Mouse (Mus musculus): ENCODE results near the gene Kif26b. TPM values are rescaled to one million over a fixed set of nuclear protein-coding genes. Genes with fewer than 3 reads are reported as not detected.

Gene Kif26b
- total and polyA plus RNA-seq, 3 experiments: 0.04 to 0.16 TPM; not detected in 1

- no peak for ATAC-seq (ENCODE audit: extremely low read depth, insufficient number of reproducible peaks, low FRiP score, poor library complexity, severe bottlenecking)
These were observed 263.8 kb downstream of the Kif26b start for GRCm38 (mm10) chr1:178792726-178793125.

GRCm38 (mm10) chr1:178794866-178795265 is 265.9 kb downstream of the Kif26b start:
- TF ChIP-seq TAL1 (conservative IDR thresholded peaks at IDR 0.05; ENCODE audit: low read depth, low read length) (no peak), CTCF (IDR thresholded peaks at IDR 0.05; ENCODE audit: low read depth, low read length) (no peak), GATA1 (IDR thresholded peaks at IDR 0.05; ENCODE audit: borderline replicate concordance, low read length) (no peak), GATA2 (IDR thresholded peaks at IDR 0.05; ENCODE audit: borderline replicate concordance, low read depth, low read length) (no peak), POLR2AphosphoS5 (IDR thresholded peaks at IDR 0.05; ENCODE audit: insufficient replicate concordance, low read depth, low read length) (no peak)
- DNase-seq (ENCODE audit: low spot score): no peak
- Histone ChIP-seq H3K4me3 (ENCODE audit: low read depth, low read length) (no peak overlapping the region), H3K36me3 (replicated peaks) (no peaks in the 10 kb centered on the region), H3K4me1 (ENCODE audit: insufficient read depth, low read depth, low read length) (no peaks in the 10 kb centered on the region), H3K9me3 (replicated peaks) (0 out of 2 replicates have a peak, but pooled peaks cover 2% of the 10 kb centered on the region), H3K27me3 (ENCODE audit: insufficient read depth, low read length) (peaks cover 17% of the 10 kb centered on the region)
- no peak for ATAC-seq (ENCODE audit: extremely low read depth, insufficient number of reproducible peaks, low FRiP score, poor library complexity, severe bottlenecking)

More at GRCm38 (mm10) chr1:178792726-178793125, 263.8 kb downstream of the Kif26b start:
- Histone ChIP-seq H3K4me3 (ENCODE audit: low read depth, low read length) (no peak overlapping the region), H3K36me3 (replicated peaks) (no peaks in the 10 kb centered on the region), H3K9me3 (replicated peaks) (0 out of 2 replicates have a peak, but pooled peaks cover 2% of the 10 kb centered on the region), H3K27me3 (ENCODE audit: insufficient read depth, low read length) (peaks cover 15% of the 10 kb centered on the region), H3K4me1 (ENCODE audit: insufficient read depth, low read depth, low read length) (no peaks in the 10 kb centered on the region)
- DNase-seq (ENCODE audit: low spot score): no peak
- TF ChIP-seq POLR2AphosphoS5 (IDR thresholded peaks at IDR 0.05; ENCODE audit: insufficient replicate concordance, low read depth, low read length): no peak
- TF ChIP-seq GATA1 (IDR thresholded peaks at IDR 0.05; ENCODE audit: borderline replicate concordance, low read length): no peak
- no peak for TF ChIP-seq CTCF (IDR thresholded peaks at IDR 0.05; ENCODE audit: low read depth, low read length)
- no peak for TF ChIP-seq GATA2 (IDR thresholded peaks at IDR 0.05; ENCODE audit: borderline replicate concordance, low read depth, low read length)
- no peak for TF ChIP-seq TAL1 (conservative IDR thresholded peaks at IDR 0.05; ENCODE audit: low read depth, low read length)

- TF ChIP-seq GATA1 (IDR thresholded peaks at IDR 0.05; ENCODE audit: borderline replicate concordance, low read length) (no peak), CTCF (IDR thresholded peaks at IDR 0.05; ENCODE audit: low read depth, low read length) (no peak), TAL1 (conservative IDR thresholded peaks at IDR 0.05; ENCODE audit: low read depth, low read length) (no peak), POLR2AphosphoS5 (IDR thresholded peaks at IDR 0.05; ENCODE audit: insufficient replicate concordance, low read depth, low read length) (no peak), GATA2 (IDR thresholded peaks at IDR 0.05; ENCODE audit: borderline replicate concordance, low read depth, low read length) (no peak)
- H3K36me3 ChIP-seq (replicated peaks): no peaks in the 10 kb centered on the region
- H3K4me1 ChIP-seq (ENCODE audit: insufficient read depth, low read depth, low read length): no peaks in the 10 kb centered on the region
- H3K27me3 ChIP-seq (ENCODE audit: insufficient read depth, low read length): peaks cover 16% of the 10 kb centered on the region
- ATAC-seq (ENCODE audit: extremely low read depth, insufficient number of reproducible peaks, low FRiP score, poor library complexity, severe bottlenecking) (no peak), DNase-seq (ENCODE audit: low spot score) (no peak)
- H3K4me3 ChIP-seq (ENCODE audit: low read depth, low read length): no peak overlapping the region
- H3K9me3 ChIP-seq (replicated peaks): 0 out of 2 replicates have a peak, but pooled peaks cover 2% of the 10 kb centered on the region
These were observed 268.5 kb downstream of the Kif26b start for GRCm38 (mm10) chr1:178797388-178797787.

- no peak overlapping the region for H3K4me3 ChIP-seq (ENCODE audit: low read depth, low read length)
- DNase-seq (ENCODE audit: low spot score): no peak
- no peaks in the 10 kb centered on the region for H3K36me3 ChIP-seq (replicated peaks)
- H3K9me3 ChIP-seq (replicated peaks): 0 out of 2 replicates have a peak, but pooled peaks cover 2% of the 10 kb centered on the region
- H3K4me1 ChIP-seq (ENCODE audit: insufficient read depth, low read depth, low read length): no peaks in the 10 kb centered on the region
- H3K27me3 ChIP-seq (ENCODE audit: insufficient read depth, low read length): peaks cover 15% of the 10 kb centered on the region
- TF ChIP-seq GATA1 (IDR thresholded peaks at IDR 0.05; ENCODE audit: borderline replicate concordance, low read length) (no peak), TAL1 (conservative IDR thresholded peaks at IDR 0.05; ENCODE audit: low read depth, low read length) (no peak), GATA2 (IDR thresholded peaks at IDR 0.05; ENCODE audit: borderline replicate concordance, low read depth, low read length) (no peak), POLR2AphosphoS5 (IDR thresholded peaks at IDR 0.05; ENCODE audit: insufficient replicate concordance, low read depth, low read length) (no peak), CTCF (IDR thresholded peaks at IDR 0.05; ENCODE audit: low read depth, low read length) (no peak)
- ATAC-seq (ENCODE audit: extremely low read depth, insufficient number of reproducible peaks, low FRiP score, poor library complexity, severe bottlenecking): no peak
These were observed 269.4 kb downstream of the Kif26b start for GRCm38 (mm10) chr1:178798333-178798732.

GRCm38 (mm10) chr1:178798886-178799285 is 270.0 kb downstream of the Kif26b start:
- Histone ChIP-seq H3K36me3 (replicated peaks) (no peaks in the 10 kb centered on the region), H3K4me3 (ENCODE audit: low read depth, low read length) (no peak overlapping the region), H3K4me1 (ENCODE audit: insufficient read depth, low read depth, low read length) (no peaks in the 10 kb centered on the region), H3K27me3 (ENCODE audit: insufficient read depth, low read length) (peaks cover 15% of the 10 kb centered on the region), H3K9me3 (replicated peaks) (0 out of 2 replicates have a peak, but pooled peaks cover 2% of the 10 kb centered on the region)
- TF ChIP-seq GATA2 (IDR thresholded peaks at IDR 0.05; ENCODE audit: borderline replicate concordance, low read depth, low read length): no peak
- no peak for TF ChIP-seq TAL1 (conservative IDR thresholded peaks at IDR 0.05; ENCODE audit: low read depth, low read length)
- no peak for TF ChIP-seq GATA1 (IDR thresholded peaks at IDR 0.05; ENCODE audit: borderline replicate concordance, low read length)
- ATAC-seq (ENCODE audit: extremely low read depth, insufficient number of reproducible peaks, low FRiP score, poor library complexity, severe bottlenecking) (no peak), DNase-seq (ENCODE audit: low spot score) (no peak)

- ATAC-seq (ENCODE audit: extremely low read depth, insufficient number of reproducible peaks, low FRiP score, poor library complexity, severe bottlenecking) (no peak), DNase-seq (ENCODE audit: low spot score) (no peak)
- Histone ChIP-seq H3K36me3 (replicated peaks) (no peaks in the 10 kb centered on the region), H3K4me3 (ENCODE audit: low read depth, low read length) (no peak overlapping the region), H3K4me1 (ENCODE audit: insufficient read depth, low read depth, low read length) (no peaks in the 10 kb centered on the region), H3K9me3 (replicated peaks) (0 out of 2 replicates have a peak, but pooled peaks cover 2% of the 10 kb centered on the region), H3K27me3 (ENCODE audit: insufficient read depth, low read length) (peaks cover 10% of the 10 kb centered on the region; the same call in 1 of the 2 replicates)
- TF ChIP-seq CTCF (IDR thresholded peaks at IDR 0.05; ENCODE audit: low read depth, low read length) (no peak), TAL1 (conservative IDR thresholded peaks at IDR 0.05; ENCODE audit: low read depth, low read length) (no peak), GATA2 (IDR thresholded peaks at IDR 0.05; ENCODE audit: borderline replicate concordance, low read depth, low read length) (no peak), POLR2AphosphoS5 (IDR thresholded peaks at IDR 0.05; ENCODE audit: insufficient replicate concordance, low read depth, low read length) (no peak)
These were observed 271.1 kb downstream of the Kif26b start for GRCm38 (mm10) chr1:178799836-178800552.

Data from G1E (cell line).